In the genomic region with DNA sequence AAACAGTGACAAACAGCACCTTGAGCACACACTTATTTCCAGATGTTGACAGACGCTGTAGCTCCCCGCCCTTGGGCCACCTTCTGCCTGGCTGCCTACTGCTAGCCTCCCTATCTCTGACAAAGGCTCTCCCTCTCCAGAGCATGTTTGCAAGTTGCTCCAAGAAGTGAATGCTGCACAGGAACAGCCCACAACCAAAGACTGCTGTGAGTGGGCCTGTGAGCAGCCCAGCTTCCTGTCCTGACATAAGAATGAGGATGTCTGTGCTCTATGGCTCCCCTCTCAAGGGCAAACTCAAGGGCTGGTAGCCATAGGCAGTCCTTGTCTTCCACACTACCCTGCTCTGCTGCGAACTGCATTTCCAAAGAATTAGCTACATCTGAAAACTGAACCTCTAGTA, we compare ENCODE assay signal across 8 mouse cellular contexts.
DNase-seq lines count a peak whose midpoint lies in the region; ATAC-seq and TF ChIP-seq lines count a peak whose summit lies in the region.

No protein-coding gene starts in this region.

- no peak for TF ChIP-seq CTCF in C2C12 (IDR thresholded peaks at IDR 0.05; ENCODE audit: control insufficient read depth, insufficient read depth, insufficient read length)
- TF ChIP-seq CTCF in intestine, postnatal 0 days (IDR thresholded peaks at IDR 0.05; ENCODE audit: low read depth) = no peak

- intact Hi-C loops in left cerebral cortex, postnatal 36 days (cut with DNase I) = loop anchor here (5.0 kb wide), 1 partner anchor 108 kb away; no protein-coding TSS in a partner anchor

- H3K27me3 ChIP-seq in kidney, embryonic 15.5 days = no peaks in the 10 kb centered on the region
- no peaks in the 10 kb centered on the region for H3K27me3 ChIP-seq in C2C12 (ENCODE audit: control insufficient read depth, insufficient read depth, insufficient read length)
- H3K27me3 ChIP-seq in intestine, postnatal 0 days (replicated peaks; ENCODE audit: control insufficient read depth, insufficient read depth, low read length) = no peaks in the 10 kb centered on the region
- no peaks in the 10 kb centered on the region for H3K27me3 ChIP-seq in midbrain, embryonic 10.5 days (ENCODE audit: low read depth, poor library complexity, severe bottlenecking)

- H3K79me3 ChIP-seq in C2C12 (ENCODE audit: low read depth) = no peaks in the 10 kb centered on the region

- peak overlapping the region; percentile 9 for H3ac ChIP-seq in C2C12 (ENCODE audit: control insufficient read depth, insufficient read length, low read depth)

- peak overlapping the region; percentile 89 for H3K27ac ChIP-seq in kidney, embryonic 15.5 days
- 0 out of 2 replicates have a peak overlapping the region, but pooled peaks have one; percentile 46 for H3K27ac ChIP-seq in intestine, postnatal 0 days (ENCODE audit: low read depth, low read length)
- H3K27ac ChIP-seq in midbrain, embryonic 10.5 days (replicated peaks) = no peak overlapping the region

- ATAC-seq in kidney, embryonic 15.5 days (replicated peaks; ENCODE audit: low FRiP score) = no peak
- no peak for ATAC-seq in intestine, postnatal 0 days

- H3K36me3 ChIP-seq in kidney, embryonic 15.5 days = peaks cover 33% of the 10 kb centered on the region
- peaks cover 22% of the 10 kb centered on the region for H3K36me3 ChIP-seq in C2C12 (ENCODE audit: control insufficient read depth, insufficient read depth)
- H3K36me3 ChIP-seq in intestine, postnatal 0 days (ENCODE audit: control insufficient read depth, insufficient read depth) = peaks cover 23% of the 10 kb centered on the region
- H3K36me3 ChIP-seq in midbrain, embryonic 10.5 days = peaks cover 48% of the 10 kb centered on the region

- H3K4me1 ChIP-seq in kidney, embryonic 15.5 days = peaks cover 12% of the 10 kb centered on the region
- H3K4me1 ChIP-seq in intestine, postnatal 0 days (replicated peaks; ENCODE audit: control insufficient read depth, insufficient read depth, low read length) = 0 out of 2 replicates have a peak, but pooled peaks cover 4% of the 10 kb centered on the region
- H3K4me1 ChIP-seq in midbrain, embryonic 10.5 days = no peaks in the 10 kb centered on the region

- H3K4me2 ChIP-seq in kidney, embryonic 15.5 days = no peak overlapping the region
- H3K4me2 ChIP-seq in intestine, postnatal 0 days (replicated peaks; ENCODE audit: low read depth) = no peak overlapping the region

- no peak overlapping the region for H3K9ac ChIP-seq in kidney, embryonic 15.5 days
- H3K9ac ChIP-seq in intestine, postnatal 0 days (ENCODE audit: low read depth, low read length) = no peak overlapping the region

- H3K79me2 ChIP-seq in C2C12 (ENCODE audit: control insufficient read depth, insufficient read depth) = peaks cover 10% of the 10 kb centered on the region

- no peak for DNase-seq in kidney, adult 18-20 months
- peak; percentile 18 for DNase-seq in R1 (ENCODE audit: low read depth, low spot score)
- DNase-seq in cerebellum, postnatal 14 days = no peak
- no peak for DNase-seq in left cerebral cortex, postnatal 36 days (ENCODE audit: low spot score in 2 of 2)
- DNase-seq in midbrain, embryonic 10.5 days (ENCODE audit: low spot score) = no peak

- no peaks in the 10 kb centered on the region for H3K9me3 ChIP-seq in kidney, embryonic 15.5 days (replicated peaks)
- H3K9me3 ChIP-seq in intestine, postnatal 0 days (ENCODE audit: control insufficient read depth) = no peaks in the 10 kb centered on the region
- H3K9me3 ChIP-seq in midbrain, embryonic 10.5 days (replicated peaks) = no peaks in the 10 kb centered on the region

- H3K4me3 ChIP-seq in kidney, embryonic 15.5 days (replicated peaks) = no peak overlapping the region
- H3K4me3 ChIP-seq in C2C12 (ENCODE audit: insufficient read depth, poor library complexity, severe bottlenecking) = no peak overlapping the region
- no peak overlapping the region for H3K4me3 ChIP-seq in intestine, postnatal 0 days (ENCODE audit: low read depth, low read length)
- no peak overlapping the region for H3K4me3 ChIP-seq in midbrain, embryonic 10.5 days

- 84% methylated on average over 3 of the region's 3 CpGs for WGBS in kidney, embryonic 15.5 days
- WGBS in intestine, postnatal 0 days = 88% methylated on average over 3 of the region's 3 CpGs
- 92% methylated on average over 3 of the region's 3 CpGs for WGBS in midbrain, embryonic 10.5 days

TF ChIP-seq in C2C12, 6 proteins besides CTCF, POLR2A, EP300 and RAD21:
- TF ChIP-seq CEBPB (IDR thresholded peaks at IDR 0.05; ENCODE audit: low read depth) (no peak), MYOG (IDR thresholded peaks at IDR 0.05; ENCODE audit: control insufficient read depth, extremely low read depth, insufficient read length) (no peak), MYOD1 (IDR thresholded peaks at IDR 0.05; ENCODE audit: control insufficient read depth, insufficient read length, low read depth) (no peak), FOSL1 (IDR thresholded peaks at IDR 0.05; ENCODE audit: insufficient read depth, low read length, poor library complexity, severe bottlenecking) (no peak), MAX (IDR thresholded peaks at IDR 0.05) (no peak), USF1 (IDR thresholded peaks at IDR 0.05; ENCODE audit: low read depth) (no peak)
